Mouse (Mus musculus) small intestine, adult 2 months (tissue): ENCODE results near the gene 2900092C05Rik.

ENCODE experiments used
- CTCF ChIP-seq: fragments of 200-500 bp; IDR thresholded peaks from 2 replicates; pipeline ENCODE4 v1.5.1; 2012; ENCODE audit warnings: low read depth, mild to moderate bottlenecking, control low read depth, inconsistent platforms, low read length, moderate library complexity, mixed read lengths; ENCODE audit not compliant: insufficient replicate concordance, insufficient read length; ENCODE audit errors: extremely low read depth
- POLR2A ChIP-seq: fragments of 200-500 bp; IDR thresholded peaks from 2 replicates; pipeline ENCODE4 v1.6.1; 2012; ENCODE audit warnings: low read depth, mild to moderate bottlenecking, control low read depth, inconsistent platforms, low read length, moderate library complexity

GRCm38 (mm10) chr7:12483771-12484170 lies 28.5 kb upstream of the 2900092C05Rik start:
- TF ChIP-seq POLR2A (no peak), CTCF (no peak)
